Mouse (Mus musculus) macrophage (primary cell): Measurements from ENCODE around the gene Otos. TPM values are rescaled to one million over a fixed set of nuclear protein-coding genes. Genes with fewer than 3 reads are reported as not detected.

ENCODE experiments used
- H3K27ac ChIP-seq: fragments of 350-480 bp; formaldehyde crosslinking; 2 replicates; pipeline ENCODE4 v1.9.0; 2021
- H3K36me3 ChIP-seq: fragments of 350-480 bp; formaldehyde crosslinking; 2 replicates; pipeline ENCODE4 v1.9.0; 2021; ENCODE audit errors: inconsistent target
- H3K4me3 ChIP-seq: fragments of 350-480 bp; formaldehyde crosslinking; 2 replicates; pipeline ENCODE4 v1.9.0; 2021; ENCODE audit errors: inconsistent target
- H3K79me2 ChIP-seq: fragments of 350-480 bp; formaldehyde crosslinking; 2 replicates; pipeline ENCODE4 v1.9.0; 2021; ENCODE audit errors: inconsistent target
- WGBS: methylation state at CpG from one replicate; pipeline ENCODE4 v1.1.7; 2026; ENCODE audit warnings: inconsistent platforms; ENCODE audit not compliant: missing documents; 5-methylcytosine and 5-hydroxymethylcytosine counted together
- polyA plus RNA-seq: library from polyadenylated mRNA; stranded (reverse); fragments of 250-400 nt; gene quantifications from 3 replicates; pipeline ENCODE4 v1.2.4, GENCODE M21; 2018; ENCODE audit warnings: inconsistent platforms
- total RNA-seq, 78 experiments: library from RNA; depleted of rRNA; stranded (reverse); fragments of 250-400 nt; gene quantifications; 1 replicate in 9 of 78; 2 replicates in 24 of 78; 3 replicates in 43 of 78; 4 replicates in 2 of 78; pipeline ENCODE4 v1.2.4; 2018; ENCODE audit warnings: inconsistent platforms in 56 of 78

Otos gene
- total RNA-seq (2018; cell fraction: chromatin; rRNA removed), result under 1 TPM in 6 of 26 experiments, not detected in 20; 0.23 to 0.94 (median 0.38) TPM
- total RNA-seq (2018; cell fraction: cytosol; rRNA removed), result under 1 TPM in 3 of 26 experiments, not detected in 23; 0.17 to 0.39 (median 0.29) TPM
- 1 to 10 TPM in 1 of 26 experiments, under 1 TPM in 4, not detected in 21; 0.22 to 1.3 (median 0.39) TPM for total RNA-seq (2018; cell fraction: nucleus; rRNA removed)
- polyA plus RNA-seq, result not detected in 3 replicates

- H3K79me2 ChIP-seq, result no peaks in the 10 kb centered on the region
- WGBS, result 25% methylated on average over 8 of the region's 8 CpGs
- H3K36me3 ChIP-seq, result no peaks in the 10 kb centered on the region
- no peak within 1 kb of the TSS for H3K4me3 ChIP-seq
- H3K27ac ChIP-seq, result no peak within 1 kb of the TSS
Observed at GRCm38 (mm10) chr1:92648673-92649072, at the start of gene Otos. Gene Otos, minus strand, starts transcription at chr1:92648841.

GRCm38 (mm10) chr1:92696848-92697247, 48.2 kb upstream of the Otos start:
- 28% methylated on average over 4 of the region's 4 CpGs for WGBS
- Histone ChIP-seq H3K27ac (no peak overlapping the region), H3K79me2 (no peaks in the 10 kb centered on the region), H3K4me3 (no peak overlapping the region), H3K36me3 (no peaks in the 10 kb centered on the region)

- Histone ChIP-seq H3K4me3 (no peak overlapping the region), H3K36me3 (no peaks in the 10 kb centered on the region), H3K79me2 (no peaks in the 10 kb centered on the region), H3K27ac (no peak overlapping the region)
- 65% methylated on average over 5 of the region's 5 CpGs for WGBS
Observed at GRCm38 (mm10) chr1:92695751-92696150, 47.1 kb upstream of the Otos start.

- no peak overlapping the region for H3K4me3 ChIP-seq
- H3K36me3 ChIP-seq, result no peaks in the 10 kb centered on the region
- H3K27ac ChIP-seq, result no peak overlapping the region
- no peaks in the 10 kb centered on the region for H3K79me2 ChIP-seq
- 83% methylated on average over 3 of the region's 3 CpGs for WGBS
Observed at GRCm38 (mm10) chr1:92691166-92691844, 42.7 kb upstream of the Otos start.

GRCm38 (mm10) chr1:92686994-92687393, 38.4 kb upstream of the Otos start:
- H3K36me3 ChIP-seq, result no peaks in the 10 kb centered on the region
- 94% methylated on average over 8 of the region's 8 CpGs for WGBS

GRCm38 (mm10) chr1:92683151-92683550, 34.5 kb upstream of the Otos start:
- Histone ChIP-seq H3K27ac (no peak overlapping the region), H3K36me3 (no peaks in the 10 kb centered on the region), H3K79me2 (no peaks in the 10 kb centered on the region), H3K4me3 (no peak overlapping the region)
- WGBS, result 93% methylated on average over 8 of the region's 8 CpGs

More at GRCm38 (mm10) chr1:92686994-92687393, 38.4 kb upstream of the Otos start:
- Histone ChIP-seq H3K4me3 (no peak overlapping the region), H3K79me2 (no peaks in the 10 kb centered on the region), H3K27ac (no peak overlapping the region)

GRCm38 (mm10) chr1:92680668-92681603, 32.3 kb upstream of the Otos start:
- 81% methylated on average over 16 of the region's 16 CpGs for WGBS
- H3K27ac ChIP-seq, result no peak overlapping the region
- H3K4me3 ChIP-seq, result no peak overlapping the region
- no peaks in the 10 kb centered on the region for H3K79me2 ChIP-seq
- no peaks in the 10 kb centered on the region for H3K36me3 ChIP-seq

GRCm38 (mm10) chr1:92678757-92679156, 30.1 kb upstream of the Otos start:
- Histone ChIP-seq H3K79me2 (no peaks in the 10 kb centered on the region), H3K4me3 (no peak overlapping the region), H3K27ac (no peak overlapping the region), H3K36me3 (no peaks in the 10 kb centered on the region)
- WGBS, result 37% methylated on average over 5 of the region's 5 CpGs

GRCm38 (mm10) chr1:92676676-92676975, 28.0 kb upstream of the Otos start:
- Histone ChIP-seq H3K36me3 (no peaks in the 10 kb centered on the region), H3K79me2 (no peaks in the 10 kb centered on the region), H3K4me3 (no peak overlapping the region), H3K27ac (peak overlapping the region; percentile 54)
- 53% methylated on average over 3 of the region's 3 CpGs for WGBS

- no peak overlapping the region for H3K4me3 ChIP-seq
- peak overlapping the region; percentile 54 for H3K27ac ChIP-seq
- 8% methylated on average over 10 of the region's 10 CpGs for WGBS
- H3K79me2 ChIP-seq, result no peaks in the 10 kb centered on the region
- H3K36me3 ChIP-seq, result no peaks in the 10 kb centered on the region
Observed at GRCm38 (mm10) chr1:92675932-92676675, 27.5 kb upstream of the Otos start.

- WGBS, result 92% methylated on average over 5 of the region's 5 CpGs
- Histone ChIP-seq H3K79me2 (no peaks in the 10 kb centered on the region), H3K27ac (no peak overlapping the region), H3K36me3 (no peaks in the 10 kb centered on the region), H3K4me3 (no peak overlapping the region)
Observed at GRCm38 (mm10) chr1:92673258-92673782, 24.7 kb upstream of the Otos start.

- H3K27ac ChIP-seq, result no peak overlapping the region
- H3K36me3 ChIP-seq, result no peaks in the 10 kb centered on the region
- WGBS, result 90% methylated on average over 4 of the region's 4 CpGs
Observed at GRCm38 (mm10) chr1:92671326-92671725, 22.7 kb upstream of the Otos start.

GRCm38 (mm10) chr1:92669430-92669829, 20.8 kb upstream of the Otos start:
- no peak overlapping the region for H3K27ac ChIP-seq
- WGBS, result 93% methylated on average over 3 of the region's 3 CpGs
- no peaks in the 10 kb centered on the region for H3K79me2 ChIP-seq
- H3K36me3 ChIP-seq, result no peaks in the 10 kb centered on the region
- no peak overlapping the region for H3K4me3 ChIP-seq

More at GRCm38 (mm10) chr1:92671326-92671725, 22.7 kb upstream of the Otos start:
- H3K4me3 ChIP-seq, result no peak overlapping the region
- no peaks in the 10 kb centered on the region for H3K79me2 ChIP-seq

- no peaks in the 10 kb centered on the region for H3K79me2 ChIP-seq
- H3K4me3 ChIP-seq, result no peak overlapping the region
- H3K27ac ChIP-seq, result no peak overlapping the region
- H3K36me3 ChIP-seq, result no peaks in the 10 kb centered on the region
- WGBS, result 52% methylated on average over 6 of the region's 6 CpGs
Observed at GRCm38 (mm10) chr1:92667106-92667505, 18.5 kb upstream of the Otos start.
